Mouse (Mus musculus): ENCODE results near the gene Trip10. TPM values are rescaled to one million over a fixed set of nuclear protein-coding genes. Genes with fewer than 3 reads are reported as not detected.

Gene Trip10
- polyA plus RNA-seq, 1 experiment from 2014 or later, result 21.7 TPM

DNA sequence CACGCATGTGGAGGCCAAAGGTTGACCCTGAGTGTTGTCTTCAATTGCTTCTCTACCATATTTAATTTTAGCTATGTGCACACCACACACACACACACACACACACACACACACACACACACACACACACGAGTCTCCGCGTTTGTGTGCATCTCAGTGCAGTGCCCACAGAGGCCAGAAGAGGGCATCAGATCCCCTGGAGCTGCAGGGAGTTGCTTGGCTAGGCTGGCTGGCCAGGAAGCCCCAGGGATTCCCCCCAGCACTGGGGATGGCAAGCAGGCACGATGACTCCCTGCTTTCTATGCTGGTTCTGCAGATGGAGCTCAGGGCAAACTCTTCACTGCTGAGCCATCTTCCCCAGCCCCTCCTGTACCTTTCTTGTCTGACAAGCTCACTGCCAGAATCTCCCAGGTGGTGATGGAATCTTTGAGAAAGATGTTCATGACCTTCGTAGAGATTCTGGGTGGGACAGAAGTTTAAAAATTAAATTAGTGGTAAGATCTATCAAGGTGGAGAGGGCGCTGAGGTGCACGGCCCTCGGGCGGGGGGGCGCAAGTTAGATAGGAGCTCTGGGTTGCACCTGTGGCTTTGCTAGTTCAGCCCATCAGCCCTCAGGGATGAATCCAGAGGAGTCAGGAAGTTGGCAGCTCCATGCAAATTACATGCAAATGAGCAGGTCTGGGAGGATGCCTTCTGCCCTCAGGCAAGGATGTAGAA is 29.9 kb upstream of the Trip10 start:
- no peaks in the 10 kb centered on the region for H3K36me3 ChIP-seq (ENCODE audit: control insufficient read depth, insufficient read depth, low read length)
- 28% methylated on average over 11 of the region's 11 CpGs for WGBS
- H3K4me3 ChIP-seq (ENCODE audit: low read depth, low read length), result no peak overlapping the region
- H3K27ac ChIP-seq (ENCODE audit: low read depth, low read length), result no peak overlapping the region
- ATAC-seq (ENCODE audit: insufficient read depth, low FRiP score, low TSS enrichment) (peak; percentile 13; the same call in 1 of the 2 replicates), DNase-seq (ENCODE audit: low spot score) (peak; percentile 71)
- H3K9ac ChIP-seq (ENCODE audit: low read length), result no peak overlapping the region
- H3K9me3 ChIP-seq (ENCODE audit: control insufficient read depth, low read length), result no peaks in the 10 kb centered on the region
- H3K27me3 ChIP-seq (ENCODE audit: control insufficient read depth, insufficient read depth, low read length), result no peaks in the 10 kb centered on the region
- H3K4me1 ChIP-seq (ENCODE audit: control insufficient read depth, insufficient read depth, low read length), result no peaks in the 10 kb centered on the region
- H3K4me2 ChIP-seq (ENCODE audit: low read depth), result no peak overlapping the region

DNA sequence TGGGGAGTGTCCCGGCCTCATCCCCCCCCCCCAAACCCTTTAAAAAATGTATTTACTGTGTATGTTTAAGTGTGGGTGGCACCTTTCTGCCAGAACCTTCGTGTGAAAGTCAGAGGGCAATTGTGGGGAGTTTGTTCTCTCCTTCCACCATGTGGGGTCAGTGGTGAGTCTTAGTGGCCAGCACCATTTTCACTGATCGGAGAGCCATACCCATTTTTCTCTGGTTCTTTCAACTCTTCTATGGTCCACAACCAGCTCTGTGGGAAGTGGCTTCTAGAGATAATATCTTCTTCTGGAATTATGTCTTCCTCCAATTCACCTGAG is 29.4 kb upstream of the Trip10 start:
- 21% methylated on average over 3 of the region's 3 CpGs for WGBS
- peak; percentile 23 for DNase-seq (ENCODE audit: low spot score)
- no peaks in the 10 kb centered on the region for H3K27me3 ChIP-seq (ENCODE audit: control insufficient read depth, insufficient read depth, low read length)

DNA sequence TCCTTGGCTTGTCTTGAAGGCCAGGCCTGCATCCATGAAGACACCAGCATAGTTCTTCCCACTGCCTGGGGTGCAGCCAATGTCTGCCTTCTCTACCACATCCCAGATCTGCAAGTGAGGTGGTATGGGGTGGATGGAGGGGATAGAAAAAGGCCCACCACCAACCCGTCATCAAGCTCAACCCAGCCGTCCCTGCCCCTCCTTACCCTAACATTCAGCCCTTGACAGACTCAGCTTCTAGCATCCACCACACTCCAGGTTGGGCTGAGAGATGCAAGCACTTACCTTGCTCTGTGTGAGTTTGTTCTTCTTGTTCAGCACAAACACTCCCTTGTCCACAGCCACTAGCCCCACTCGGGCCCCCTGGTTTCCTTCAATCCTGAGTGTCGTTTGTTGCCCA is 27.3 kb upstream of the Trip10 start:
- H3K9me3 ChIP-seq (ENCODE audit: control insufficient read depth, low read length), result no peaks in the 10 kb centered on the region
- no peaks in the 10 kb centered on the region for H3K27me3 ChIP-seq (ENCODE audit: control insufficient read depth, insufficient read depth, low read length)
- no peaks in the 10 kb centered on the region for H3K4me1 ChIP-seq (ENCODE audit: control insufficient read depth, insufficient read depth, low read length)
- DNase-seq (ENCODE audit: low spot score) (no peak), ATAC-seq (ENCODE audit: insufficient read depth, low FRiP score, low TSS enrichment) (no peak)
- H3K9ac ChIP-seq (ENCODE audit: low read length), result no peak overlapping the region
- H3K4me2 ChIP-seq (ENCODE audit: low read depth), result no peak overlapping the region
- WGBS, result 88% methylated on average over 4 of the region's 4 CpGs
- H3K27ac ChIP-seq (ENCODE audit: low read depth, low read length), result no peak overlapping the region
- H3K4me3 ChIP-seq (ENCODE audit: low read depth, low read length), result no peak overlapping the region
- H3K36me3 ChIP-seq (ENCODE audit: control insufficient read depth, insufficient read depth, low read length), result no peaks in the 10 kb centered on the region

More for the DNA sequence above, 29.4 kb upstream of the Trip10 start:
- Histone ChIP-seq H3K4me3 (ENCODE audit: low read depth, low read length) (no peak overlapping the region), H3K4me1 (ENCODE audit: control insufficient read depth, insufficient read depth, low read length) (no peaks in the 10 kb centered on the region), H3K9ac (ENCODE audit: low read length) (no peak overlapping the region), H3K36me3 (ENCODE audit: control insufficient read depth, insufficient read depth, low read length) (no peaks in the 10 kb centered on the region), H3K27ac (ENCODE audit: low read depth, low read length) (no peak overlapping the region), H3K9me3 (ENCODE audit: control insufficient read depth, low read length) (no peaks in the 10 kb centered on the region), H3K4me2 (ENCODE audit: low read depth) (no peak overlapping the region)
- ATAC-seq (ENCODE audit: insufficient read depth, low FRiP score, low TSS enrichment), result 0 out of 2 replicates have a peak, but pooled peaks have one; percentile 10

DNA sequence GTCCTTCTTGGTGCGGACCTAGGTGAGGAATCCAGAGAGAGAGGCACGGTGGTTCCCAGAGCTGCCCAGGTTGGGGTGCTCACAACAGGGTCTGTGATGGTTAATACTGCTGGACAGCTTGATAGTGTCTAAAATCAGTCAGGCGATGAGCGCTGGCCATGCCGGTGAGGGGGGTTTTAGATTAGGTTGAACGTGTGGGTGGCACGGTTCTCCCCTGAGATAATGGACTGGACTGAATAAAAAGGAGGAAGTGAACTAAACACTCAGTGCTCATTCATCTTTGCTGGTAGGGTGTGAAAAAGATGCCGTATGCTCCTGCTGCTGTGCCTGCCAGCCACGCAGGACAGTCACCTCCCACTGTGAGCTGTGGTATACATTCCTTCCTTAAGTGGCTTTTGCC is 25.9 kb upstream of the Trip10 start:
- Histone ChIP-seq H3K9ac (ENCODE audit: low read length) (no peak overlapping the region), H3K36me3 (ENCODE audit: control insufficient read depth, insufficient read depth, low read length) (no peaks in the 10 kb centered on the region), H3K4me2 (ENCODE audit: low read depth) (no peak overlapping the region), H3K27me3 (ENCODE audit: control insufficient read depth, insufficient read depth, low read length) (no peaks in the 10 kb centered on the region), H3K9me3 (ENCODE audit: control insufficient read depth, low read length) (no peaks in the 10 kb centered on the region), H3K4me1 (ENCODE audit: control insufficient read depth, insufficient read depth, low read length) (no peaks in the 10 kb centered on the region), H3K27ac (ENCODE audit: low read depth, low read length) (no peak overlapping the region), H3K4me3 (ENCODE audit: low read depth, low read length) (no peak overlapping the region)
- DNase-seq (ENCODE audit: low spot score) (no peak), ATAC-seq (ENCODE audit: insufficient read depth, low FRiP score, low TSS enrichment) (no peak)
- 81% methylated on average over 9 of the region's 9 CpGs for WGBS

DNA sequence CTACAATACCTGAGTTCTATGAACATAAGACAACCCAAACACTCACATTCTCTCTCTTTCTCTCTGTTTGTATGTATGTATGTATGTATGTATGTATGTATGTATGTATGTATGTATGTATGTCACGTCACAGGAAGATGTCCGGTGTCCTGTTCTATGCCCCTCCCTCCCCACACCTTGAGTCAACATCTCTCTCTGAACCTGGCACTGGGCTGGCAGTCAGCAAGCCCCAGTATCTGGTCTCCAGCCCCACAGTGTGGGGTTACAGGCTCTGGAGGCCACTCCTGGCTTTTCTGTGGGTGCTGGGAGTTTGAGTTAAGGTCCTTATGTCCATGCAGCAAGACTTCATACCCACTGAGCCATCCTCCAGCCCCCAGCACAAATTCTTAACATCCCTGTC is 21.8 kb upstream of the Trip10 start:
- Histone ChIP-seq H3K27ac (ENCODE audit: low read depth, low read length) (no peak overlapping the region), H3K36me3 (ENCODE audit: control insufficient read depth, insufficient read depth, low read length) (no peaks in the 10 kb centered on the region), H3K9ac (ENCODE audit: low read length) (no peak overlapping the region), H3K4me3 (ENCODE audit: low read depth, low read length) (no peak overlapping the region), H3K9me3 (ENCODE audit: control insufficient read depth, low read length) (no peaks in the 10 kb centered on the region), H3K4me1 (ENCODE audit: control insufficient read depth, insufficient read depth, low read length) (no peaks in the 10 kb centered on the region), H3K27me3 (ENCODE audit: control insufficient read depth, insufficient read depth, low read length) (no peaks in the 10 kb centered on the region), H3K4me2 (ENCODE audit: low read depth) (no peak overlapping the region)
- DNase-seq (ENCODE audit: low spot score) (no peak), ATAC-seq (ENCODE audit: insufficient read depth, low FRiP score, low TSS enrichment) (no peak)
- WGBS, result 91% methylated on average over 2 of the region's 2 CpGs

DNA sequence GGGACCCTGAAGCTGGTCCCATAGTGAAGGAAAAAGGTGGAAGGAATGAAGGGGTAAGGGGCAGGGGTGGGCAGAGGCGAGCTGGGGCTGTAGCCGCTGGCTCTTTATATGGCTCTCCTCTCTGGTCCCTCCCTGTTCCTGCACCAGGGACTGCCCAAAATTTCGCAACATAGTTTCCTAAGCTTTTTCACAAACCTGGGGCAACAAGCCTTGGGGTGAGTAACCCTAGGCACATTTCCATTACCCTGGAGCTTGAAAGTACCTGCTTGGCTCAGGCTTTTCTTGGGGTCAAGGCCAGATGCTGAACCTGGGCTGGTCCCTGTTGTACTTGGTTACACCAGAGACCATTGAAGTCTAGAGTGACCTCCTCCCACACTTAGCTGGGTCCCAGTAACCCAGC is 21.2 kb upstream of the Trip10 start, which contains the start of gene C3:
Gene C3 (minus strand): TSS at position 123 of the 400 bp plus-strand sequence.
- DNase-seq (ENCODE audit: low spot score), result no peak
- no peaks in the 10 kb centered on the region for H3K36me3 ChIP-seq (ENCODE audit: control insufficient read depth, insufficient read depth, low read length)
- H3K27me3 ChIP-seq (ENCODE audit: control insufficient read depth, insufficient read depth, low read length), result no peaks in the 10 kb centered on the region
- no peak within 1 kb of the TSS for H3K4me3 ChIP-seq (ENCODE audit: low read depth, low read length)
- no peaks in the 10 kb centered on the region for H3K4me1 ChIP-seq (ENCODE audit: control insufficient read depth, insufficient read depth, low read length)
- no peak for ATAC-seq (ENCODE audit: insufficient read depth, low FRiP score, low TSS enrichment)
- no peak within 1 kb of the TSS for H3K9ac ChIP-seq (ENCODE audit: low read length)
- no peak within 1 kb of the TSS for H3K4me2 ChIP-seq (ENCODE audit: low read depth)
- 79% methylated on average over 3 of the region's 3 CpGs for WGBS
- no peaks in the 10 kb centered on the region for H3K9me3 ChIP-seq (ENCODE audit: control insufficient read depth, low read length)
- no peak within 1 kb of the TSS for H3K27ac ChIP-seq (ENCODE audit: low read depth, low read length)

DNA sequence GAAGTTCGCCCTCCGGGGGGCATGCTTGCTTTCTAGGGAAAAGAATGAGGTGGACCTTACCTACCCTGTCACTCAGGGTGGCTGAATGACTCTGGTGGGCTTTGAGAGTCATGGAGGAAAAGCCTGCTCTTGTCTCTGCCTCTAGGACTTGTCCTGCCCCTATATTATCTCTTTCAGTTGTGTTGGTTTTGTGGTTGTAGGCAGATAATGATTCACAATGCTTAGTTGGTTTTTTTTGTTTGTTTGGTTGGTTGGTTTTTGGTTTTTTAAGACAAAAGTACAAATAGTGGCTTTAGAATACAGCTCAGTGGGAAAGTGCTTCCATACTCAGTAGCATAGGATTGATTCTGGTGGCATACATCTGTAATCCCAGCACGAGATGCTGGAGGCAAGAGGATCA is 20.4 kb upstream of the Trip10 start:
- H3K36me3 ChIP-seq (ENCODE audit: control insufficient read depth, insufficient read depth, low read length), result no peaks in the 10 kb centered on the region
- no peaks in the 10 kb centered on the region for H3K27me3 ChIP-seq (ENCODE audit: control insufficient read depth, insufficient read depth, low read length)
- H3K27ac ChIP-seq (ENCODE audit: low read depth, low read length), result no peak overlapping the region
- no peak overlapping the region for H3K9ac ChIP-seq (ENCODE audit: low read length)
- ATAC-seq (ENCODE audit: insufficient read depth, low FRiP score, low TSS enrichment) (no peak), DNase-seq (ENCODE audit: low spot score) (no peak)
- no peaks in the 10 kb centered on the region for H3K9me3 ChIP-seq (ENCODE audit: control insufficient read depth, low read length)
- H3K4me3 ChIP-seq (ENCODE audit: low read depth, low read length), result no peak overlapping the region
- WGBS, result 90% methylated on average over 3 of the region's 3 CpGs
- no peaks in the 10 kb centered on the region for H3K4me1 ChIP-seq (ENCODE audit: control insufficient read depth, insufficient read depth, low read length)
- no peak overlapping the region for H3K4me2 ChIP-seq (ENCODE audit: low read depth)

DNA sequence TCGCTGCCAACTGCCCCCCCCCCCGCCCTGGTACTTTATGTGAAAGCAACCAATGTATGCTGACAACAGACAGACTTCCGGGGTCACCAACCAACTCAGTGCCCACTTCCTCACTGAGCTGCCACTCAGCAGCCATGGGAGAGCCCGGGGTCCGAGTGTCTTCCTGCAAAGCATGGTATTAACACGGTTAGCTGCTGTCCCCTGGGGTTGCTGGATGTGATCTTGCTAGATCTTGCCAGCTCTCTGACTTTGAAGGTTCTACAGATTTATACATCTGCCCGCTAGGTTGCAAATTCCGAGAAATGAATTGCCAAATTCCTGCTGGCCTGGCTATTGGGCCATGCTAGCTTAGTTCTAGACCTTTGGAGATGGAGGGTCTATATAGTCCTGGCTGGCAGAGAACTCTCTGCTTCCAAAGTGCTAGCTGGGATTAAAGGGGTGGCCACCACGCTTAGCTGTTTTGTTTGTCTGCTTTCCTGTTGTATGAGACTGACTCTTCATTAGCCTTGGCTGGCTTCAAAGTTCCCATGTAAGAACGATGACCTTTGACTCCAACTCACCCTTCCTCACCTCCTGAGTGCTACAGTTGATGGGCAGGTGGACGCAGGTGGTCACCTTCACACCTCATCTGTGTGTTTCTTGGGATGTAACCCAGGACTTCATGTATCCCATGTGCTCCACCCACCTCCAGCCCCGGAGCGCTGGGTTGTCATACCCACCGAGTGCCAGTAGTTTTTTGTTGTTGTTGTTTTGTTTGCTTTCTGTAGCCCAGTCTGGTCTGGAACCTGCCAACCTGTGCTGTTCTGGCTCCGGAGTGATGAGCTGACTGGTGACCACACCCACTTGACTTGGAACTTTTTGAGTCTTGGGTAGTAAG is 19.2 kb upstream of the Trip10 start:
- no peak overlapping the region for H3K4me2 ChIP-seq (ENCODE audit: low read depth)
- H3K4me3 ChIP-seq (ENCODE audit: low read depth, low read length), result no peak overlapping the region
- no peaks in the 10 kb centered on the region for H3K27me3 ChIP-seq (ENCODE audit: control insufficient read depth, insufficient read depth, low read length)
- no peak overlapping the region for H3K9ac ChIP-seq (ENCODE audit: low read length)
- H3K36me3 ChIP-seq (ENCODE audit: control insufficient read depth, insufficient read depth, low read length), result peaks cover 3% of the 10 kb centered on the region; the same call in 1 of the 2 replicates
- H3K9me3 ChIP-seq (ENCODE audit: control insufficient read depth, low read length), result no peaks in the 10 kb centered on the region
- ATAC-seq (ENCODE audit: insufficient read depth, low FRiP score, low TSS enrichment) (no peak), DNase-seq (ENCODE audit: low spot score) (no peak)
- WGBS, result 81% methylated on average over 15 of the region's 15 CpGs
- no peak overlapping the region for H3K27ac ChIP-seq (ENCODE audit: low read depth, low read length)
- no peaks in the 10 kb centered on the region for H3K4me1 ChIP-seq (ENCODE audit: control insufficient read depth, insufficient read depth, low read length)

DNA sequence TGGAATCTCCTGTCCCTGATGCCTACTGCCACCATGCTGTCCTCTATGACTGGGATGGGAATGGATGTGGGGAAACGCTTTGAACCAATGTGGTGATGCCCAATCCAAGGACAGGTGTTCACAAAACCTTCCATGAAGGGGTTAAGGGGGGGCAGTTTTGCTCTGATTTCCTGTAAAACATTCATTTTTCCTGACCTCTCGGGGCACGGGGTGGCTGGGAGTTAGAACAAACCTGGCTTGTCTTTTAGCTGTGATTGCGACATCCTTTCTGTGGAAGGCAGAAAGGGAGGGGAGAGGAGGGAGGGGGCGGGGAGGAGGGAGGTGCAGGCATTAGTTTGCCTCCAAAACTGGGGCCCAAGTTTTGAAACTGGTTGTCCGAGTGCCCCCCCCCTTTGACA is 18.5 kb upstream of the Trip10 start:
- Histone ChIP-seq H3K27me3 (ENCODE audit: control insufficient read depth, insufficient read depth, low read length) (no peaks in the 10 kb centered on the region), H3K9ac (ENCODE audit: low read length) (no peak overlapping the region), H3K27ac (ENCODE audit: low read depth, low read length) (no peak overlapping the region), H3K9me3 (ENCODE audit: control insufficient read depth, low read length) (no peaks in the 10 kb centered on the region), H3K4me3 (ENCODE audit: low read depth, low read length) (no peak overlapping the region), H3K4me1 (ENCODE audit: control insufficient read depth, insufficient read depth, low read length) (no peaks in the 10 kb centered on the region), H3K4me2 (ENCODE audit: low read depth) (no peak overlapping the region), H3K36me3 (ENCODE audit: control insufficient read depth, insufficient read depth, low read length) (peaks cover 3% of the 10 kb centered on the region; the same call in 1 of the 2 replicates)
- DNase-seq (ENCODE audit: low spot score) (no peak), ATAC-seq (ENCODE audit: insufficient read depth, low FRiP score, low TSS enrichment) (no peak)
- WGBS, result 86% methylated on average over 6 of the region's 6 CpGs

Data from neural tube, embryonic 11.5 days (tissue).